Mouse (Mus musculus) testis, adult 2 months (tissue): ENCODE data around the gene Klk4.

ENCODE experiments used
- CTCF ChIP-seq: fragments of 200-500 bp; IDR thresholded peaks from 2 replicates; pipeline ENCODE4 v1.5.1; 2012; ENCODE audit warnings: low read depth, mild to moderate bottlenecking, inconsistent platforms, low read length, moderate library complexity; ENCODE audit not compliant: control insufficient read depth, insufficient read depth, insufficient replicate concordance
- POLR2A ChIP-seq: fragments of 200-500 bp; IDR thresholded peaks from 2 replicates; pipeline ENCODE4 v1.6.1; 2012; ENCODE audit warnings: low read depth, mild to moderate bottlenecking, inconsistent platforms, low read length, moderate library complexity; ENCODE audit not compliant: control insufficient read depth

DNA sequence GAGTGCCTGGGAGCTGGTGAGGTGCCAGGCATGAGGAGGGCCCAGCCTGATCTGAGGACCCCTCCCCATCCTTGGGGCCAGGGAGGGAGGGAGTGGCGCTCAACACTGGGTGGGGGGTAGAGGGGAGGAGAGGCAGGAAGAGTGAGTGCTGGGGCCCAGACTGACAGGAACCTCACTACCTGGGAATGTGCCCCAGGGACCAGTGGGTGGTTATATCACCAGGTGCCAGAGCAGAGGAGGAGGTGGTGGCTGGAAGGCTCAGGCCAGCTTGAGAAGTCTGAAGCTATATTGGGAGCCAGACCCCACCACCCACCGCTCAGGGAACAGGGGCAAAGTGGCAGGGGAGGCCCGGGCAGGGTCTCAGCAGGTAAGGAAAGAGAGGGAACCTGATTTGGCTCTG lies 39.3 kb upstream of the Klk4 start, which contains the start of gene Klk5:
- TF ChIP-seq CTCF (no peak), POLR2A (no peak)
